Mouse (Mus musculus) midbrain, embryonic 16.5 days (tissue): ENCODE measurements around the gene Cdkal1. TPM values are rescaled to one million over a fixed set of nuclear protein-coding genes. Genes with fewer than 3 reads are reported as not detected.

ENCODE experiments used
- ATAC-seq: fragments of 200-750 bp; cut with Nextera tagmentation; 2 replicates; pipeline ENCODE4 v1.8.0; 2017; ENCODE audit warnings: moderate TSS enrichment
- H3K27ac ChIP-seq: fragments of 300-500 bp; sonication (generic); 2 replicates; pipeline ENCODE4 v1.5.1; 2014; ENCODE audit warnings: mild to moderate bottlenecking, low read length, mixed read lengths
- H3K27me3 ChIP-seq: fragments of 300-500 bp; sonication (generic); 2 replicates; pipeline ENCODE4 v1.6.1; 2014; ENCODE audit warnings: low read depth, low read length, mixed read lengths; ENCODE audit not compliant: control insufficient read depth, insufficient read depth
- H3K36me3 ChIP-seq: fragments of 300-500 bp; sonication (generic); 2 replicates; pipeline ENCODE4 v1.6.1; 2014; ENCODE audit warnings: mild to moderate bottlenecking, low read length, moderate library complexity, mixed read lengths; ENCODE audit not compliant: control insufficient read depth, insufficient read depth
- H3K4me1 ChIP-seq: fragments of 300-500 bp; sonication (generic); 2 replicates; pipeline ENCODE4 v1.6.1; 2014; ENCODE audit warnings: mild to moderate bottlenecking, low read length, mixed read lengths; ENCODE audit not compliant: control insufficient read depth, insufficient read depth
- H3K4me2 ChIP-seq: fragments of 300-500 bp; sonication (generic); 2 replicates; pipeline ENCODE4 v1.6.1; 2014; ENCODE audit warnings: mild to moderate bottlenecking, low read length, mixed read lengths
- H3K4me3 ChIP-seq: fragments of 300-500 bp; sonication (generic); 2 replicates; pipeline ENCODE4 v1.5.1; 2014; ENCODE audit warnings: low read depth, mild to moderate bottlenecking, low read length, moderate library complexity, mixed read lengths
- H3K9ac ChIP-seq: fragments of 300-500 bp; sonication (generic); 2 replicates; pipeline ENCODE4 v1.6.1; 2014; ENCODE audit warnings: low read depth, low read length, mixed read lengths
- H3K9me3 ChIP-seq: fragments of 300-500 bp; sonication (generic); replicated peaks from 2 replicates; pipeline ENCODE4 v1.6.1; 2014; ENCODE audit warnings: mild to moderate bottlenecking, low read length, mixed read lengths; ENCODE audit not compliant: control insufficient read depth, poor library complexity, severe bottlenecking
- WGBS: fragments of 180-500 bp; shearing (Covaris S2); extraction: QIAGEN DNeasy Blood & Tissue Kit; methylation state at CpG from one replicate; pipeline ENCODE4 v1.1.7; 2014; 5-methylcytosine and 5-hydroxymethylcytosine counted together
- polyA plus RNA-seq: library from polyadenylated mRNA; unstranded; fragments of >200 nt; fragmentation: Nextera tagmentation; extraction: Ambion mirVana; gene quantifications from 2 replicates; pipeline ENCODE4 v1.2.1, GENCODE M21; 2015

Cdkal1 gene
- polyA plus RNA-seq, 1 experiment from 2014 or later, result 21.4 TPM

DNA sequence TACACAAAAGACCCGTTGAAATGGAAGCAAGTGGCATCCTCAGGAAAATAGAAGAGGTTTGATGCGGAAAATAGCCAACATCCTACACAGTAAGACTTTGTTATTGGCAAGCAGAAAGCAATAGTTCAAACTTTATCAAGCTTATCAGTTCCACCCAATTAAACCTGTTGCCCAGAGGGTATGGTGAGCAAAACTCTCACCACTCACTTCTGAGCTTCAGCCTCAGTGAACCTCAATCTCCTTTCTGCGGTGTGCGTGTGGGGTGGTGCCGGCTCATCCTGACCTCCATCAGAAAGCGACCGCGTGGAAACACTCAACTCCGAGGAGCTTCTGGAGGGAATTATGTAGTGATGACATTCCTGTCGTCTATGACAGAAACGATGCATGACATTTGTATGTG, 621.5 kb downstream of the Cdkal1 start:
- peaks cover 4% of the 10 kb centered on the region for H3K9me3 ChIP-seq
- WGBS, result 87% methylated on average over 11 of the region's 11 CpGs
- H3K9ac ChIP-seq, result no peak overlapping the region
- no peaks in the 10 kb centered on the region for H3K36me3 ChIP-seq
- ATAC-seq, result no peak
- no peaks in the 10 kb centered on the region for H3K4me1 ChIP-seq
- H3K4me3 ChIP-seq, result no peak overlapping the region
- no peaks in the 10 kb centered on the region for H3K27me3 ChIP-seq
- H3K4me2 ChIP-seq, result no peak overlapping the region
- no peak overlapping the region for H3K27ac ChIP-seq

DNA sequence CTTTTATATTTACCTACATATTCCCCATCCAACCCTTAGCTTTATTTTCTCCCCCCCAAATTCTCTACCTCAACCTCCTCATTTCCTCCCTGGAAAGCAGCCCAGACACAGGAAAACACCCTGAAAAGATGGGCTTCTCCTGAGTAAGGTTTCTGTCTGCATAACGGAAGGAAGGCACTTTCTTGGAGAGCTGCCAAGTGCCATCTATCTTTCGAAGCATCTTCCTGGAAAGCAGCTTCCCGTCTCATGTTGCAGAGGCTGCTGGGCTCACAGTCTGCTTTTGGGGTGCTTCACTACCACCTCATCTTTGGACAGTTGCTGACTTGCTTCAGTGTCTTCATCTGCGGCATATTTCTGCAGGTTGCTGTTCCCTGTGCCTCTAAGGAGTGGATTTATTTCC, 622.8 kb downstream of the Cdkal1 start:
- Histone ChIP-seq H3K27me3 (no peaks in the 10 kb centered on the region), H3K4me3 (no peak overlapping the region), H3K27ac (no peak overlapping the region), H3K4me1 (no peaks in the 10 kb centered on the region), H3K9ac (no peak overlapping the region), H3K36me3 (no peaks in the 10 kb centered on the region), H3K4me2 (no peak overlapping the region), H3K9me3 (peaks cover 4% of the 10 kb centered on the region)
- no peak for ATAC-seq
- 63% methylated on average over 4 of the region's 4 CpGs for WGBS

DNA sequence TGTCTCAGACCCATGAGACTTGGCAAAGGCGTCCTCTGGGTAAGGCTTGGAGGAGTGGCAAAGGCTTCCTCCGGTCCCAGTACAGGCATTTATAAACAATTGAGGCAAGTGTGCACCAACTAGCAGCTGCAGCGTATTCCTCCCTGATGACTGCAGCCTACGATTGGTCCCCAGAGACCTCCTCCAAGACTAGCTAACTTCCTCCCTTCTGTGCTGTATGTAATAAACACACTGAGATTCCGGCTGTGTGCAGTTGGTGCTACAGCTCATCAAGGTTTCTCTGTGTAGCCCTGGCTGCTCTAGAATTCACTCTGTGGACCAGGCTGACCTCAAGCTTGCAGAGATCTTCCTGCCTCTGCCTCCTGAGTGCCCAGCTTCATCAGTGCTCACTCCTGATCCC, 630.7 kb downstream of the Cdkal1 start:
- no peak overlapping the region for H3K4me2 ChIP-seq
- no peak overlapping the region for H3K4me3 ChIP-seq
- H3K4me1 ChIP-seq, result peaks cover 14% of the 10 kb centered on the region
- 92% methylated on average over 5 of the region's 5 CpGs for WGBS
- H3K27me3 ChIP-seq, result no peaks in the 10 kb centered on the region
- H3K27ac ChIP-seq, result no peak overlapping the region
- H3K36me3 ChIP-seq, result no peaks in the 10 kb centered on the region
- H3K9ac ChIP-seq, result no peak overlapping the region
- no peaks in the 10 kb centered on the region for H3K9me3 ChIP-seq
- no peak for ATAC-seq

DNA sequence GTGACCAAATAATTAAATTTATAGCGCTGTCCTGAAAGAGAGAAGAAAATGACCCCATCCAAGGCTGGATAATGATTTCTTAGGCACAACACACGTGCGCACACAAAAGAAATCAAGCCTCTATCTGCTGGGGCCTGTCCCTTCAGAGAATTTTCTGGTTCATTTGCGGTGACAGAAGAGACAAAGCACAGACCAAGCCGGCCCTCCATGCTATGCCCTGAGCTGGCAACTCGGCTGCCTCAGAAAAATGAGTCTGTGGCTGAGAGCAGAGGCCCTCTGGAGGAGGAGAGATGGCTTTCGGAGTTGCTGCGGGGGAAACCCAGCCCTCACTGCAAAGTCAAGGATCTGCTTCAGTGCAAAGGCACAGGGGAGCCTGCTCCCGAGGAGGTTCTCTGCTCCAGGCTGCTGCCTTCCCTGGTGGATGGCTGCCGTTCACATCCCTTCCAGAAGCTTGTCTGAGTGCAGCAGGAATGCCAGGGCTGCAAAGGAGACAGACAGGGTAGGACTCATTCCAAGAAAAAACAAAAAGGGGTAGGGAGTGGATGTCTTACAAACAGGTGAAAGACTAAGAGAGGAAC, 633.1 kb downstream of the Cdkal1 start:
- H3K9ac ChIP-seq, result peak overlapping the region; percentile 54; the same call in 1 of the 2 replicates
- 6% methylated on average over 10 of the region's 10 CpGs for WGBS
- no peaks in the 10 kb centered on the region for H3K27me3 ChIP-seq
- H3K9me3 ChIP-seq, result no peaks in the 10 kb centered on the region
- peak overlapping the region; percentile 79 for H3K27ac ChIP-seq
- no peak overlapping the region for H3K4me3 ChIP-seq
- H3K4me1 ChIP-seq, result peaks cover 14% of the 10 kb centered on the region
- ATAC-seq, result peak; percentile 86
- no peaks in the 10 kb centered on the region for H3K36me3 ChIP-seq
- H3K4me2 ChIP-seq, result peak overlapping the region; percentile 21; the same call in 1 of the 2 replicates

DNA sequence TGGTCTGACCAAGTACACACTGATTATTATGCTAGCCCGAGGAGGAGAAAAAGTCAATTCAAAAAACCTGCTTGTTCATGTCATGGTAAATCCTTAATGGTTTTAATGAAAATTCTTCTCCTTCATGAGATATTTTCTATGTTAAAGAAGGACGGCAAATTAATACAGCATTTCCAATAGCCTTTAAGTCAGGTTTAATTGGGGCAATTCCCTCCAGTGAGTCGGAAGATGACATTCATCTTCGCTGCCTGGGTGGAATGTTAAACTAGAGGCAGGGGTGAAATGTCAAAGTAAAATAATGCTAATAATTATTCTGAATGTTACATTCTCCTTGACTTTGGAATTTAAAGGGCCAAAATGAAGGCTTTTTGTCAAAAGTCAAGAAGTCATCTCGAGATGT, 633.8 kb downstream of the Cdkal1 start:
- 20% methylated on average over 5 of the region's 5 CpGs for WGBS
- no peak overlapping the region for H3K4me3 ChIP-seq
- no peaks in the 10 kb centered on the region for H3K27me3 ChIP-seq
- H3K4me1 ChIP-seq, result peaks cover 14% of the 10 kb centered on the region
- H3K36me3 ChIP-seq, result no peaks in the 10 kb centered on the region
- no peak overlapping the region for H3K4me2 ChIP-seq
- peak overlapping the region; percentile 4; the same call in 1 of the 2 replicates for H3K27ac ChIP-seq
- 0 out of 2 replicates have a peak overlapping the region, but pooled peaks have one; percentile 6 for H3K9ac ChIP-seq
- ATAC-seq, result no peak; the same call in 1 of the 2 replicates
- no peaks in the 10 kb centered on the region for H3K9me3 ChIP-seq

DNA sequence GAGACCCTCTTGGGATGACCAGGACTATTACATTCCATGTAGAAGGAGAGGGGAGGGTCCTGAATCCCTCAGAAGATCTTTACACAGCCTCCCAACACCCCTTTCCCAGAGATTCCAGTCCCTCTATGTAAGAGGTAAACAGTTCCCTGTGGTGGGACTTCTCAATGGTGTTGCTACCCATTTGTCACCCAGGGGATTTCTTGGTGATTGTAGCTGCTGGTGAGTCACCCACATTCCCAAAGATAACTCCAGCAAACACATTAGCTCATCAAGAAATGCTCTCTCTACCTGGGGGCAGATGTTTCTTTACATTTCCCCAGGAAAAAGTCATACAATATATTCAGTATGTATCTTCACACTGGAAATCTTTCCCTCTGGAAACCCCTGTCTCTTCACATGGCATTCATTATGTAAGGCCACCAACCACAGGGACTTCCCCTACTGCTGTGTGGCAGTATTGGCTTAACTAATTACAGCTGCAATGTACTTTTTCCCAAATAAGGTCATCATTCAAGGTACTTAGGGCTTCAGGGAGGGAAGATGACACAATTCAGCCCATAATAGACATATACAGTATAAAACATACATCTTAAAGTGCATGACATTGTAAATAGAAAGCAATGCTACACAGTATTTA, 636.8 kb downstream of the Cdkal1 start:
- Histone ChIP-seq H3K27ac (no peak overlapping the region), H3K4me3 (no peak overlapping the region), H3K4me2 (no peak overlapping the region), H3K9ac (no peak overlapping the region), H3K4me1 (peaks cover 14% of the 10 kb centered on the region), H3K9me3 (no peaks in the 10 kb centered on the region), H3K36me3 (no peaks in the 10 kb centered on the region), H3K27me3 (no peaks in the 10 kb centered on the region)
- no peak for ATAC-seq

DNA sequence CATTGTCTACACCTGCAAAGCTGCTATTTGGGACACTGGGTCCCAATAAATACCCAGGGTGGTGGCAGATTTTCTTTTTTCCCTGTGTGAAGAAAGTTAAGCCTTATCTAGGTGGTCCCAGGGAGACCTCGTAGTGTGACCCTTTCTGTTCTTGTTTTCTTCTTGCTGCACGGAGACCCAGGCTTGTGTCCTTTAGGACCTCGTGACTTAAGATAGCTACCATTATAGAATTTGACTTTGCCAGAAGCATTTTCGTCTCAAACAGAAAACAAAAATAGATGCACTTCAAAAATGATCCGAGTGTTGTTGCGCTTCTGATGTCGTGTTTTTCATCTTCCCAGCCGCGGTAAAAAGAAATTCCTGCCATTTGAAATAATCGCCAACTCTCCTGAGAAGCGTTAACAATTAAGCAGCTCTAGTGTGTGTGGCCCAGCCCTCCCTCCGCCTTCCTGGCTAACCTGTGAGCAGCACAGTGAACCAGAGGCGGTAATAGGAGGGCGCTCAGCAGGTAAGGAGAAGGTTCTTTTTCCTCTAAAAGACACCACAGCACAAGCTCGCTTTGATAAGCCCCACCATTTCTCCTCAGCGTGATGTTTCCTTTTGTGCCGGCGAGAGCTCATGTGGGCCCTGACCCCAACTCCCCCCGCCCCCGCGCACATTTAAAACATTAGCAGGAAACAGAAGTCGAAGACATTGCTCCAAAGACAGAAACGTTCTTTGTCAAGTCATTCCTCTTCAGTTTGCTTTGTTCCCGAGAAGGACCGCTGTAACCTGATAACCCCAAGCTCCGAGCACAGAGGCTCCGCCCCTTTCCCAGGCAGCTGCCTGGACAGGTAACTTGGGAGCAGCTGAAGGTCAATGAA, 645.1 kb downstream of the Cdkal1 start:
- 2% methylated on average over 27 of the region's 27 CpGs for WGBS

DNA sequence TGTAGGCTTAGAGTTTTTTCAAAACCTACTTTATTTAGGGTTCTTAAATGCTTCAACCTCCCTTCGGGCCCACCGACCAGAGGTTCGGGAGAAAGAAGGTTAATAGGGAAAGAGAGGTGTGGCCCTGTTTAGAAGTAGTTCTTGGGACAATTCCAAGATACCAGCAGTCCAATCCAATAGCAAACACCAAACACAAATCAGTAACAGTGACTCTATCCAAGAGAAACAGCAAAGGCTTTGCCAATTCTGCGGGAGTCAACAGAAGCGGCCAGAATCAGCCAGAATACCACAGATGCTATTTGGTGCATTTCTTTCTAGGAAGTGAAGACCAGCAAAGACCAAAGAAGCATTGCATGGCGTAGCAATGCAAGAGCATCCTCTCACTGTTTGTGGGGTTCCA, 646.7 kb downstream of the Cdkal1 start:
- over 99% methylated on average over 6 of the region's 6 CpGs for WGBS
- no peaks in the 10 kb centered on the region for H3K9me3 ChIP-seq
- H3K36me3 ChIP-seq, result no peaks in the 10 kb centered on the region
- H3K4me2 ChIP-seq, result no peak overlapping the region
- H3K27ac ChIP-seq, result no peak overlapping the region
- peaks cover 11% of the 10 kb centered on the region for H3K4me1 ChIP-seq
- no peak for ATAC-seq
- no peak overlapping the region for H3K9ac ChIP-seq
- H3K4me3 ChIP-seq, result no peak overlapping the region
- no peaks in the 10 kb centered on the region for H3K27me3 ChIP-seq

More for the DNA sequence above, 645.1 kb downstream of the Cdkal1 start:
- Histone ChIP-seq H3K36me3 (no peaks in the 10 kb centered on the region), H3K4me1 (peaks cover 11% of the 10 kb centered on the region), H3K27ac (peak overlapping the region; percentile 64), H3K4me3 (peak overlapping the region; percentile 36), H3K9me3 (no peaks in the 10 kb centered on the region), H3K4me2 (peak overlapping the region; percentile 75), H3K27me3 (no peaks in the 10 kb centered on the region), H3K9ac (peak overlapping the region; percentile 63)
- ATAC-seq, result peak; percentile 92

DNA sequence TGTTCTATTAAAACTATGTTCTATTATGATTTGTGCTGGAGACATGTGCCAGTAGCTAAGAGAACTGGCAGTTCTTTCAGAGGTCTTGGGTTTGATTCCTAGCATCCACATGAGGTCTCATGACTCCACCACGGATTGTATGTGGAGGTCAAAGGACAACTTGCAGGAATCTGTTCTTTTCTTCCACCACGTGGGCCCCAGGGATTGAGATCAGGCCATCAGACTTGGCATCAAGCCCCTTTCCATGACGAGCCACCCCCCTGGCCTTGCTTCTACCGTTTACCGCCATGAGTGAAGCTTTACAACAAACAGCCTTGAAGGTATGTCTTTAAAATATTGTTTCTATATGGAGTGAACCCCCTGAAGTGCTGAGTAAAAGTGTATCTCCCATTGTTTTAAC, 651.6 kb downstream of the Cdkal1 start:
- Histone ChIP-seq H3K36me3 (no peaks in the 10 kb centered on the region), H3K27ac (no peak overlapping the region), H3K4me2 (no peak overlapping the region), H3K9me3 (no peaks in the 10 kb centered on the region), H3K27me3 (no peaks in the 10 kb centered on the region), H3K9ac (no peak overlapping the region), H3K4me1 (no peaks in the 10 kb centered on the region), H3K4me3 (no peak overlapping the region)
- WGBS, result 82% methylated on average over 5 of the region's 5 CpGs
- ATAC-seq, result no peak
